Mouse (Mus musculus) heart, embryonic 15.5 days (tissue): ENCODE results near the gene Il11ra1. TPM values are rescaled to one million over a fixed set of nuclear protein-coding genes. Genes with fewer than 3 reads are reported as not detected.
A peak's percentile ranks its signal among the peaks of the same experiment; 100 is the strongest.
"Not testable (repeated sequence)": the region's sequence is repeated elsewhere in the genome, so short reads cannot be mapped to it uniquely, and the experiment has no call there.

ENCODE experiments used
- ATAC-seq: fragments of 200-750 bp; cut with Nextera tagmentation; replicated peaks from 2 replicates; pipeline ENCODE4 v1.8.0; 2017; ENCODE audit warnings: low read depth, moderate TSS enrichment; ENCODE audit not compliant: insufficient number of reproducible peaks, insufficient read depth, low FRiP score
- H3K27ac ChIP-seq: fragments of 300-500 bp; sonication (generic); 2 replicates; pipeline ENCODE4 v1.5.1; 2015; ENCODE audit warnings: mild to moderate bottlenecking, inconsistent platforms
- H3K27me3 ChIP-seq: fragments of 300-500 bp; sonication (generic); 2 replicates; pipeline ENCODE4 v1.6.1; 2015; ENCODE audit warnings: inconsistent platforms
- H3K36me3 ChIP-seq: fragments of 300-500 bp; sonication (generic); 2 replicates; pipeline ENCODE4 v1.6.1; 2015; ENCODE audit warnings: mild to moderate bottlenecking, inconsistent platforms
- H3K4me1 ChIP-seq: fragments of 300-500 bp; sonication (generic); replicated peaks from 2 replicates; pipeline ENCODE4 v1.6.1; 2015; ENCODE audit warnings: inconsistent platforms
- H3K4me2 ChIP-seq: fragments of 300-500 bp; sonication (generic); 2 replicates; pipeline ENCODE4 v1.6.1; 2015; ENCODE audit warnings: inconsistent platforms, mild to moderate bottlenecking, moderate library complexity
- H3K4me3 ChIP-seq: fragments of 300-500 bp; sonication (generic); 2 replicates; pipeline ENCODE4 v1.5.1; 2015; ENCODE audit warnings: mild to moderate bottlenecking, inconsistent platforms
- H3K9ac ChIP-seq: fragments of 300-500 bp; sonication (generic); 2 replicates; pipeline ENCODE4 v1.6.1; 2015; ENCODE audit warnings: mild to moderate bottlenecking, inconsistent platforms
- H3K9me3 ChIP-seq: fragments of 300-500 bp; sonication (generic); replicated peaks from 2 replicates; pipeline ENCODE4 v1.6.1; 2016; ENCODE audit warnings: inconsistent platforms
- WGBS: fragments of 180-500 bp; shearing (Covaris S2); methylation state at CpG from one replicate; pipeline ENCODE4 v1.1.7; 2015; ENCODE audit warnings: mixed read lengths; 5-methylcytosine and 5-hydroxymethylcytosine counted together
- polyA plus RNA-seq: library from polyadenylated mRNA; unstranded; fragments of >200 nt; fragmentation: Nextera tagmentation; extraction: Ambion mirVana; gene quantifications from 2 replicates; pipeline ENCODE4 v1.2.1, GENCODE M21; 2015

Il11ra1 gene
- polyA plus RNA-seq, 1 experiment from 2014 or later: 130 TPM

DNA sequence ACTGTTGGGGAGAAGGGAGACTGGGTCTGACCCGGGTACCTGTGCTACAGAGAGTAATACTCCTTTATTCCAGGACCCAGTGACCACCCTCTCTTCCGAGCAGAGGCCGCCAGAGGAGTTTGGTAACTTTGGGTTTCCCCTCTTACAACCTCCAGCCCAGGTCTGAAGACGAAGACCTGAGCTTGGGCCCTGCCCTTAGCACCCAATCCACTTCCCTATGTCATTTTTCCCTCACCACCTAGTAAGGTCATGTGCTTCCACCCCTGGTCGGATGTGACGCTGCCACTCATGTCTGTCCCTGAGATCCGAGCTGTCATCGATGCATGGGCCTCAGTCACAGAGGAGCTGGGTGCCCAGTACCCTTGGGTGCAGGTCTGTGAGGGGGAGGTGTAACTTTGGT, 56.7 kb downstream of the Il11ra1 start:
- 65% methylated on average over 8 of the region's 8 CpGs for WGBS
- Histone ChIP-seq H3K4me2 (peak overlapping the region; percentile 82), H3K4me1 (peaks cover 44% of the 10 kb centered on the region), H3K9me3 (no peaks in the 10 kb centered on the region), H3K27ac (peak overlapping the region; percentile 95), H3K27me3 (no peaks in the 10 kb centered on the region), H3K36me3 (peaks cover 9% of the 10 kb centered on the region; the same call in 1 of the 2 replicates), H3K9ac (peak overlapping the region; percentile 81), H3K4me3 (peak overlapping the region; percentile 78)
- no peak for ATAC-seq

GRCm38 (mm10) chr4:41757321-41757720, 57.5 kb downstream of the Il11ra1 start:
- peaks cover 9% of the 10 kb centered on the region; the same call in 1 of the 2 replicates for H3K36me3 ChIP-seq
- H3K4me3 ChIP-seq: no peak overlapping the region
- H3K9ac ChIP-seq: no peak overlapping the region
- WGBS: 87% methylated on average over 13 of the region's 13 CpGs
- H3K27me3 ChIP-seq: no peaks in the 10 kb centered on the region
- H3K4me1 ChIP-seq: peaks cover 53% of the 10 kb centered on the region
- H3K27ac ChIP-seq: no peak overlapping the region
- no peak for ATAC-seq
- H3K9me3 ChIP-seq: no peaks in the 10 kb centered on the region
- no peak overlapping the region for H3K4me2 ChIP-seq

DNA sequence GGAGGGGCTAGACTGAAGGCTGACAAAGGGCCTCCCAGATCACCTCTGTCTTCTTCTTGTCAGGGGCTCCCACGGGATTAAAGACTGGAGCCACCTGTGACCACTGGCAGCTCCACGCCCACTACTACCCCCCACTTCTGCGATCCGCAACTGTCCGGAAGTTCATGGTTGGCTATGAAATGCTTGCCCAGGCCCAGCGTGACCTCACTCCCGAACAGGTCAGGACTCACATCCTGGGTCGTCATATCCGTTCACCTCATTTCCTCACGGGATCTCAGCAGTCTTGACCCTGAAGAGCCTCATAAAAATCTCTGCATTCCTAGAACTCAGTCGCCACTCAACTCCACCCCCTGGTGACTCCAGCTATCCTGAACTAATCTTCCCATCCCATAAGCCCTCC, 58.2 kb downstream of the Il11ra1 start:
- ATAC-seq: no peak
- H3K9ac ChIP-seq: no peak overlapping the region
- no peak overlapping the region for H3K4me2 ChIP-seq
- no peaks in the 10 kb centered on the region for H3K9me3 ChIP-seq
- H3K36me3 ChIP-seq: peaks cover 9% of the 10 kb centered on the region; the same call in 1 of the 2 replicates
- no peaks in the 10 kb centered on the region for H3K27me3 ChIP-seq
- peaks cover 59% of the 10 kb centered on the region for H3K4me1 ChIP-seq
- no peak overlapping the region for H3K27ac ChIP-seq
- no peak overlapping the region for H3K4me3 ChIP-seq
- WGBS: 71% methylated on average over 11 of the region's 11 CpGs

- 89% methylated on average over 4 of the region's 4 CpGs for WGBS
- Histone ChIP-seq H3K9me3 (no peaks in the 10 kb centered on the region), H3K27ac (peak overlapping the region; percentile 95), H3K36me3 (peaks cover 9% of the 10 kb centered on the region; the same call in 1 of the 2 replicates), H3K4me3 (no peak overlapping the region), H3K4me2 (no peak overlapping the region), H3K9ac (no peak overlapping the region), H3K4me1 (peaks cover 59% of the 10 kb centered on the region), H3K27me3 (no peaks in the 10 kb centered on the region)
- no peak for ATAC-seq
Observed at GRCm38 (mm10) chr4:41758701-41759100, 58.9 kb downstream of the Il11ra1 start.

DNA sequence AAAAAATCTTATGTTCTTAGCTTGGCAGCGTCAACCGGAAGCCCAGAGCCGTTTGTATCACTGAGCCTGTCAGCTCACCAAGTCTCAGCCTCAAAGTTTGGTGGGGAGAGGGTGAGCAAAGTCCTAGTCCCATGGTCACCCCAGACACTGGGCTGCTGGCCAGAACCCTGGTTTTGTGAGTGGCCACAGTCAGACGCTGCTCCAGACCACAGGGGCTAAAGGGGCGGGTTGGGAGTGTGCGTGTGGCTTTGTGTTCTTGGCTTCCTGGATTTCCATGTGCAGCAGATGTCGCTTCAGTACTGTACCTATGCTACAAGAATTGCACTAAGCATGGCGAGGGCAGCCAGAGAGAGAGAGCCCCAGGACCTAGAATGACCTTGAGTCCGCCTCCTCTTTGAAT, 59.4 kb downstream of the Il11ra1 start:
- Histone ChIP-seq H3K27me3 (no peaks in the 10 kb centered on the region), H3K36me3 (peaks cover 9% of the 10 kb centered on the region; the same call in 1 of the 2 replicates), H3K4me1 (peaks cover 57% of the 10 kb centered on the region), H3K9ac (no peak overlapping the region), H3K4me3 (no peak overlapping the region), H3K27ac (peak overlapping the region; percentile 95), H3K4me2 (no peak overlapping the region), H3K9me3 (no peaks in the 10 kb centered on the region)
- WGBS: 46% methylated on average over 9 of the region's 9 CpGs
- ATAC-seq: no peak

- Histone ChIP-seq H3K36me3 (peaks cover 9% of the 10 kb centered on the region; the same call in 1 of the 2 replicates), H3K4me2 (peak overlapping the region; percentile 63), H3K4me3 (peak overlapping the region; percentile 49), H3K27me3 (no peaks in the 10 kb centered on the region), H3K9ac (peak overlapping the region; percentile 45), H3K9me3 (no peaks in the 10 kb centered on the region), H3K4me1 (peaks cover 53% of the 10 kb centered on the region), H3K27ac (peak overlapping the region; percentile 95)
- WGBS: 15% methylated on average over 6 of the region's 6 CpGs
- ATAC-seq: peak; percentile 10; the same call in 1 of the 2 replicates
Observed at GRCm38 (mm10) chr4:41759656-41760287, 60.0 kb downstream of the Il11ra1 start.

DNA sequence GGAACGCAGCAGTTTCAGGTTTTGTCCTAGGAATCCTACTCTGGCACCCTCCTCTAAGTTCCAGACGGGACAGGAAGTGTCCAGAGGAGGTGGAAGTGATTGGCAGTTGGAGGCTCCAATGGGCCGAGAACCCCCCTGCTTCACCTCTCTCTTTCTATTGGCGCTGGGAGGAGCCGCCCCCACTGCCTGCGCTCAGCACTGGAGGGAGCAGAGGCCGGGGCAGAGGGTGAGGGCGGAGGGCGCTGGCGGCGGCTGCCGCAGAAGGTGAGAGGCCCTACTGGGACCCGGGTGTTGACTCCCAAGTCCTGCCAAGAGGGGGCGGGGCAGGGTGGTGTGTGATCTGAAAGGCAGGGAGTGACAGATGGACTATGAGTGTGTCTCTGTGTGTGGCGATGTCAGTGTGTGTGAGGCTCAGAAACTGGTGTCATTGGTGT, 60.5 kb downstream of the Il11ra1 start:
- Histone ChIP-seq H3K4me3 (peak overlapping the region; percentile 49), H3K27ac (peak overlapping the region; percentile 95), H3K4me1 (peaks cover 50% of the 10 kb centered on the region), H3K27me3 (no peaks in the 10 kb centered on the region), H3K9me3 (no peaks in the 10 kb centered on the region), H3K36me3 (peaks cover 9% of the 10 kb centered on the region; the same call in 1 of the 2 replicates), H3K4me2 (peak overlapping the region; percentile 63), H3K9ac (peak overlapping the region; percentile 49)
- under 1% methylated on average over 15 of the region's 15 CpGs for WGBS
- peak; percentile 89 for ATAC-seq

DNA sequence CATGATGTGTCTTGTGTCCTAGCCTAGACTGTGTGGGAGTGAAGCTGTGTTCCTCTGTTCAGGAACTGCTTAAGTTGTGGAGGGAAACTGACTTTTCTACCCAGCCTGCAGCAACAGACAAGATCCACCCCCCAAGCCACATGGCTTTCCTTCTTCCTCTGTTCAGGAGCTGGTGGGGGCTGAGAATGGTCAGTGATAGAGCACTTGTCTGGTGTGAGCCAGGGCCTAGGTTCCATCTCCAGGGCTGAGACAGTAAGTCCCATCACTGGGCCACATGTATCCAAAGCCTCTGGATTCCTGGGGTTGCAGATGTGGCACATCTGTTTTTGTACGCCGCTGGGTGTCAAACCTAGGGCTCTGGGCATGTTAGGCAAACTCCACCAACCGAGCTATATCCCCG, 61.1 kb downstream of the Il11ra1 start:
- H3K27ac ChIP-seq: peak overlapping the region; percentile 95
- peak overlapping the region; percentile 63 for H3K4me2 ChIP-seq
- H3K27me3 ChIP-seq: no peaks in the 10 kb centered on the region
- H3K9me3 ChIP-seq: no peaks in the 10 kb centered on the region
- no peak for ATAC-seq
- peak overlapping the region; percentile 49 for H3K4me3 ChIP-seq
- H3K9ac ChIP-seq: peak overlapping the region; percentile 49
- peaks cover 50% of the 10 kb centered on the region for H3K4me1 ChIP-seq
- 61% methylated on average over 4 of the region's 4 CpGs for WGBS
- H3K36me3 ChIP-seq: peaks cover 9% of the 10 kb centered on the region; the same call in 1 of the 2 replicates

DNA sequence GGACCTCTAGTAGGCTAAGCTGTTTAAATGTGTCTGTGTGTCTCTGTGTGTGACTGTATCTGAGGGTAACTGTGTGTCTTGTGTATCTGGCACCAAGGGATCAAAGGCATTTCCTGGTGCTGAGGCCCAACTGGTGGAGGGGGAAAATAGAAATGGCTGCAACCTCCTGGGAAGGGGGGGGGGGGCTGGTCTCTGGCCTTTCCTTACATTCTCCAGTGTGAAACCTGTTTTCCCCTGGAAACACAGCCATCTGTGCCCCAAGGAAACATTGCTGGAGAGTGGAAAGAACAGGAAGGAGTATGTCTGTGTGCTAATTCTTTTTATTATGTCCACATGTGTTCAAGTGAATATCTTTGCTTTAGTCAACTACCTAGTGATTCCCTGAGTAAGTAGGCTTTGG, 61.9 kb downstream of the Il11ra1 start:
- Histone ChIP-seq H3K4me1 (peaks cover 44% of the 10 kb centered on the region), H3K9ac (0 out of 2 replicates have a peak overlapping the region, but pooled peaks have one; percentile 49), H3K27me3 (no peaks in the 10 kb centered on the region), H3K27ac (peak overlapping the region; percentile 95), H3K4me2 (peak overlapping the region; percentile 63), H3K4me3 (peak overlapping the region; percentile 49), H3K9me3 (no peaks in the 10 kb centered on the region), H3K36me3 (peaks cover 9% of the 10 kb centered on the region; the same call in 1 of the 2 replicates)
- no peak for ATAC-seq

DNA sequence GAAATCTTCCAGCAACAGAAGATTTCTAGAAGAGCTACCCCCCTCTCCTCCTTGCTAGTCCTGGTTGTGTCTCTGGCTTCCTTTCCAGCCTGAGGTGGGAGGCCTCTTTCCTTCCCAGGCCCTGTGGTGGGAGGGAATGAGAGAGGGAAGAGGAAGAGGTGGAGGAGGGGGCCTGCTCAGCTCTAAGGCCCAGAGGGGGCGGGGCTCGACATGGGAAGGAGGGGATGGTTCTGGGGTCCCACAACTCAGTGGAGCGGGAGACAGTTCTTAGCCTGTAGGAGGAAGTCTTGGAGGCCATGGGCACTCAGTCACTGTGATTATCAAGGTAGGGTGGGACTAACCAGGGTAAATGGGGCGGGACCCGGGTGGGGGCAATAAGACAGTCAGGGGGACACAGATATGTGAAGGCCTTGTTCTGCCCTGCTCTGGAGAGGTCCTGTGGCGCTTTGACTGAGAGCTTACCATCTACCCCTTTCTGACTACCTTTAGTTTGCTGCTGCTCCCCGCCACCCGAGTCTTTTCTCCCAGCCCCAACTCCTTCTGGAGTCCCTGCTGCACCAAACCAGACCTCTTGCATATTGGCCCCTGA, 62.4 kb downstream of the Il11ra1 start:
- H3K4me2 ChIP-seq: peak overlapping the region; percentile 63
- H3K36me3 ChIP-seq: peaks cover 9% of the 10 kb centered on the region; the same call in 1 of the 2 replicates
- peaks cover 41% of the 10 kb centered on the region for H3K4me1 ChIP-seq
- H3K9ac ChIP-seq: peak overlapping the region; percentile 33; the same call in 1 of the 2 replicates
- peak; percentile 20; the same call in 1 of the 2 replicates for ATAC-seq
- H3K9me3 ChIP-seq: no peaks in the 10 kb centered on the region
- 41% methylated on average over 8 of the region's 8 CpGs for WGBS
- H3K27me3 ChIP-seq: no peaks in the 10 kb centered on the region
- H3K4me3 ChIP-seq: peak overlapping the region; percentile 49
- peak overlapping the region; percentile 95 for H3K27ac ChIP-seq

- peak overlapping the region; percentile 63 for H3K4me2 ChIP-seq
- H3K36me3 ChIP-seq, H3K27me3 ChIP-seq, ATAC-seq, H3K9me3 ChIP-seq: not testable (repeated sequence)
- peak overlapping the region; percentile 49 for H3K4me3 ChIP-seq
- H3K4me1 ChIP-seq: peaks cover 41% of the 10 kb centered on the region
- WGBS: 35% methylated on average over 8 of the region's 8 CpGs
- H3K9ac ChIP-seq: peak overlapping the region; percentile 33
- peak overlapping the region; percentile 95 for H3K27ac ChIP-seq
Observed at GRCm38 (mm10) chr4:41762688-41763114, 62.9 kb downstream of the Il11ra1 start.
